Mouse (Mus musculus) G1E (cell line): Measurements from ENCODE around the gene Lsm3. TPM values are rescaled to one million over a fixed set of nuclear protein-coding genes. Genes with fewer than 3 reads are reported as not detected.

ENCODE experiments used
- ATAC-seq: 2 replicates; pipeline ENCODE4 v1.8.0; 2016; ENCODE audit warnings: mild to moderate bottlenecking; ENCODE audit not compliant: insufficient number of reproducible peaks, poor library complexity, low FRiP score, severe bottlenecking; ENCODE audit errors: extremely low read depth
- DNase-seq: peaks from one replicate; pipeline ENCODE4 v3.0.0; 2012; ENCODE audit warnings: low spot score
- H3K27me3 ChIP-seq: 2 replicates; pipeline ENCODE4 v1.6.1; 2012; ENCODE audit warnings: mild to moderate bottlenecking, low read length, inconsistent platforms; ENCODE audit not compliant: insufficient read depth
- H3K36me3 ChIP-seq: replicated peaks from 2 replicates; pipeline ENCODE3; 2012; ENCODE audit warnings: mild to moderate bottlenecking, inconsistent platforms
- H3K4me1 ChIP-seq: 2 replicates; pipeline ENCODE4 v1.6.1; 2012; ENCODE audit warnings: low read depth, low read length, inconsistent platforms, mixed read lengths; ENCODE audit not compliant: insufficient read depth
- H3K4me3 ChIP-seq: 2 replicates; pipeline ENCODE4 v1.5.1; 2012; ENCODE audit warnings: low read depth, mild to moderate bottlenecking, inconsistent platforms, low read length, moderate library complexity, mixed read lengths
- H3K9me3 ChIP-seq: replicated peaks from 2 replicates; pipeline ENCODE4 v1.6.1; 2012; ENCODE audit warnings: inconsistent platforms
- CTCF ChIP-seq: IDR thresholded peaks from 2 replicates; pipeline ENCODE4 v1.5.1; 2012; ENCODE audit warnings: low read depth, low read length, inconsistent platforms, mixed read lengths
- GATA1 ChIP-seq: IDR thresholded peaks from 2 replicates; pipeline ENCODE4 v1.6.1; 2012; ENCODE audit warnings: borderline replicate concordance, low read length, inconsistent platforms, mixed read lengths
- GATA2 ChIP-seq: IDR thresholded peaks from 2 replicates; pipeline ENCODE4 v1.6.1; 2012; ENCODE audit warnings: low read depth, low read length, inconsistent platforms, borderline replicate concordance
- POLR2AphosphoS5 ChIP-seq: IDR thresholded peaks from 2 replicates; pipeline ENCODE4 v1.6.1; 2012; ENCODE audit warnings: low read depth, low read length, inconsistent platforms; ENCODE audit not compliant: insufficient replicate concordance
- TAL1 ChIP-seq: conservative IDR thresholded peaks from 2 replicates; pipeline ENCODE4 v1.6.1; 2012; ENCODE audit warnings: low read depth, low read length, inconsistent platforms, mixed read lengths
- polyA plus RNA-seq: library from polyadenylated mRNA; stranded (reverse); fragments of >175 nt; gene quantifications from 2 replicates; pipeline ENCODE4 v1.2.3, GENCODE M21; 2012
- total RNA-seq, 2 experiments: library from RNA; stranded (forward) in 1 of 2; stranded (reverse) in 1 of 2; fragments of 200-1000 nt in 1 of 2; fragments of >200 nt in 1 of 2; fragmentation: Nextera tagmentation in 1 of 2; gene quantifications; 2 replicates each; pipeline ENCODE4 v1.2.3; 2014 to 2017

Lsm3 gene
- total and polyA plus RNA-seq, 3 experiments: 15.3 to 263 (median 47.4) TPM

GRCm38 (mm10) chr6:91488496-91489212 lies 27.1 kb upstream of the Lsm3 start:
- Histone ChIP-seq H3K9me3 (no peaks in the 10 kb centered on the region), H3K4me1 (no peaks in the 10 kb centered on the region), H3K27me3 (no peaks in the 10 kb centered on the region), H3K36me3 (peaks cover 96% of the 10 kb centered on the region), H3K4me3 (no peak overlapping the region)
- peak; percentile 54; the same call in 1 of the 2 replicates for ATAC-seq
- no peak for DNase-seq
- TF ChIP-seq GATA1: no peak
- TF ChIP-seq TAL1: no peak
- no peak for TF ChIP-seq GATA2
- no peak for TF ChIP-seq POLR2AphosphoS5
- no peak for TF ChIP-seq CTCF

GRCm38 (mm10) chr6:91489872-91490271 lies 25.9 kb upstream of the Lsm3 start:
- no peaks in the 10 kb centered on the region for H3K27me3 ChIP-seq
- no peaks in the 10 kb centered on the region for H3K9me3 ChIP-seq
- TF ChIP-seq GATA1: no peak
- TF ChIP-seq CTCF: no peak
- TF ChIP-seq TAL1: no peak
- no peak for TF ChIP-seq POLR2AphosphoS5
- TF ChIP-seq GATA2: no peak
- no peaks in the 10 kb centered on the region for H3K4me1 ChIP-seq
- DNase-seq: no peak
- no peak for ATAC-seq
- peaks cover 94% of the 10 kb centered on the region for H3K36me3 ChIP-seq
- no peak overlapping the region for H3K4me3 ChIP-seq

GRCm38 (mm10) chr6:91491004-91491403 lies 24.7 kb upstream of the Lsm3 start:
- H3K4me3 ChIP-seq: no peak overlapping the region
- no peaks in the 10 kb centered on the region for H3K4me1 ChIP-seq
- DNase-seq: no peak
- no peak for ATAC-seq
- H3K9me3 ChIP-seq: no peaks in the 10 kb centered on the region
- H3K27me3 ChIP-seq: no peaks in the 10 kb centered on the region
- TF ChIP-seq POLR2AphosphoS5: no peak
- no peak for TF ChIP-seq GATA2
- no peak for TF ChIP-seq TAL1
- TF ChIP-seq GATA1: no peak
- no peak for TF ChIP-seq CTCF
- peaks cover 92% of the 10 kb centered on the region for H3K36me3 ChIP-seq

- Histone ChIP-seq H3K4me3 (no peak overlapping the region), H3K27me3 (no peaks in the 10 kb centered on the region), H3K36me3 (peaks cover 91% of the 10 kb centered on the region), H3K4me1 (no peaks in the 10 kb centered on the region), H3K9me3 (no peaks in the 10 kb centered on the region)
- no peak for TF ChIP-seq POLR2AphosphoS5
- TF ChIP-seq TAL1: no peak
- no peak for TF ChIP-seq GATA2
- no peak for TF ChIP-seq CTCF
- TF ChIP-seq GATA1: no peak
- ATAC-seq (no peak), DNase-seq (no peak)
Measured at GRCm38 (mm10) chr6:91493053-91493452, 22.7 kb upstream of the Lsm3 start.

- Histone ChIP-seq H3K4me3 (no peak overlapping the region), H3K9me3 (no peaks in the 10 kb centered on the region), H3K4me1 (no peaks in the 10 kb centered on the region), H3K27me3 (no peaks in the 10 kb centered on the region), H3K36me3 (peaks cover 94% of the 10 kb centered on the region)
- TF ChIP-seq POLR2AphosphoS5 (no peak), CTCF (no peak), TAL1 (no peak)
- ATAC-seq (no peak), DNase-seq (no peak)
Measured at GRCm38 (mm10) chr6:91494526-91494925, 21.2 kb upstream of the Lsm3 start.

GRCm38 (mm10) chr6:91503302-91503701 lies 12.4 kb upstream of the Lsm3 start:
- Histone ChIP-seq H3K9me3 (no peaks in the 10 kb centered on the region), H3K4me3 (no peak overlapping the region), H3K27me3 (no peaks in the 10 kb centered on the region), H3K36me3 (peaks cover 94% of the 10 kb centered on the region), H3K4me1 (no peaks in the 10 kb centered on the region)
- ATAC-seq (no peak), DNase-seq (no peak)
- TF ChIP-seq GATA1: no peak
- TF ChIP-seq TAL1: no peak

GRCm38 (mm10) chr6:91506036-91506435 lies 9.7 kb upstream of the Lsm3 start:
- no peak overlapping the region for H3K4me3 ChIP-seq
- DNase-seq: no peak
- ATAC-seq: no peak
- peaks cover 93% of the 10 kb centered on the region for H3K36me3 ChIP-seq
- no peaks in the 10 kb centered on the region for H3K27me3 ChIP-seq
- TF ChIP-seq POLR2AphosphoS5: no peak
- no peak for TF ChIP-seq GATA1
- no peak for TF ChIP-seq GATA2
- no peak for TF ChIP-seq CTCF
- TF ChIP-seq TAL1: no peak
- no peaks in the 10 kb centered on the region; the same call in 1 of the 2 replicates for H3K4me1 ChIP-seq
- H3K9me3 ChIP-seq: no peaks in the 10 kb centered on the region
